Mouse (Mus musculus): Measurements from ENCODE around the gene Lect2.

Gene Lect2

GRCm38 (mm10) chr13:56554409-56554808 is 6.1 kb upstream of the Lect2 start:
- peak; percentile 8 for DNase-seq

- DNase-seq: no peak
These were observed 5.6 kb upstream of the Lect2 start for GRCm38 (mm10) chr13:56553923-56554322.

- no peak for DNase-seq
These were observed 3.4 kb upstream of the Lect2 start for GRCm38 (mm10) chr13:56551661-56552060.

- no peak for DNase-seq
These were observed 2.3 kb upstream of the Lect2 start for GRCm38 (mm10) chr13:56550574-56550973.

- DNase-seq: no peak
These were observed 1.1 kb upstream of the Lect2 start for GRCm38 (mm10) chr13:56549364-56549763.

- DNase-seq: no peak
These were observed 3.3 kb downstream of the Lect2 start for GRCm38 (mm10) chr13:56544956-56545355.

- no peak for DNase-seq
These were observed 4.5 kb downstream of the Lect2 start for GRCm38 (mm10) chr13:56543805-56544204.

- DNase-seq: peak; percentile 20
These were observed 8.5 kb downstream of the Lect2 start for GRCm38 (mm10) chr13:56539846-56540245.

GRCm38 (mm10) chr13:56537026-56537425 is 11.3 kb downstream of the Lect2 start:
- no peak for DNase-seq

GRCm38 (mm10) chr13:56535570-56535969 is 12.7 kb downstream of the Lect2 start:
- no peak for DNase-seq

GRCm38 (mm10) chr13:56534931-56535330 is 13.4 kb downstream of the Lect2 start:
- DNase-seq: no peak

GRCm38 (mm10) chr13:56529685-56530084 is 18.6 kb downstream of the Lect2 start:
- DNase-seq: no peak

GRCm38 (mm10) chr13:56529031-56529430 is 19.3 kb downstream of the Lect2 start:
- no peak for DNase-seq

GRCm38 (mm10) chr13:56528281-56528680 is 20.0 kb downstream of the Lect2 start:
- no peak for DNase-seq

GRCm38 (mm10) chr13:56527846-56528245 is 20.5 kb downstream of the Lect2 start:
- DNase-seq: no peak

- no peak for DNase-seq
These were observed 21.4 kb downstream of the Lect2 start for GRCm38 (mm10) chr13:56526871-56527270.

GRCm38 (mm10) chr13:56522821-56523167 is 25.5 kb downstream of the Lect2 start:
- DNase-seq: no peak

GRCm38 (mm10) chr13:56522081-56522820 is 26.1 kb downstream of the Lect2 start, which contains the start of gene Fbxl21:
TSS of gene Fbxl21 (plus strand) at chr13:56522472.
- peak; percentile 90 for DNase-seq

- DNase-seq: no peak
These were observed 31.5 kb downstream of the Lect2 start for GRCm38 (mm10) chr13:56516816-56517215.

GRCm38 (mm10) chr13:56516311-56516710 is 32.0 kb downstream of the Lect2 start:
- no peak for DNase-seq

GRCm38 (mm10) chr13:56513595-56513994 is 34.7 kb downstream of the Lect2 start:
- DNase-seq: no peak

- DNase-seq: no peak
These were observed 38.5 kb downstream of the Lect2 start for GRCm38 (mm10) chr13:56509796-56510195.

GRCm38 (mm10) chr13:56506871-56507496 is 41.3 kb downstream of the Lect2 start:
- no peak for DNase-seq

- no peak for DNase-seq
These were observed 46.4 kb downstream of the Lect2 start for GRCm38 (mm10) chr13:56501866-56502420.
